Mouse (Mus musculus) embryonic facial prominence, embryonic 15.5 days (tissue): ENCODE measurements around the gene Gm4924. TPM values are rescaled to one million over a fixed set of nuclear protein-coding genes. Genes with fewer than 3 reads are reported as not detected.

Experiments
- ATAC-seq: fragments of 200-750 bp; cut with Nextera tagmentation; 2 replicates; pipeline ENCODE4 v1.8.0; 2017; ENCODE audit warnings: low read depth, moderate TSS enrichment; ENCODE audit not compliant: insufficient number of reproducible peaks, low FRiP score, low TSS enrichment
- H3K27ac ChIP-seq: fragments of 300-500 bp; sonication (generic); replicated peaks from 2 replicates; pipeline ENCODE4 v1.5.1; 2015; ENCODE audit warnings: mild to moderate bottlenecking, inconsistent platforms
- H3K27me3 ChIP-seq: fragments of 300-500 bp; sonication (generic); 2 replicates; pipeline ENCODE4 v1.6.1; 2015; ENCODE audit warnings: inconsistent platforms
- H3K36me3 ChIP-seq: fragments of 300-500 bp; sonication (generic); 2 replicates; pipeline ENCODE4 v1.6.1; 2015; ENCODE audit warnings: mild to moderate bottlenecking, inconsistent platforms
- H3K4me1 ChIP-seq: fragments of 300-500 bp; sonication (generic); 2 replicates; pipeline ENCODE4 v1.6.1; 2015; ENCODE audit warnings: inconsistent platforms
- H3K4me2 ChIP-seq: fragments of 300-500 bp; sonication (generic); replicated peaks from 2 replicates; pipeline ENCODE4 v1.6.1; 2015; ENCODE audit warnings: mild to moderate bottlenecking, inconsistent platforms
- H3K4me3 ChIP-seq: fragments of 300-500 bp; sonication (generic); replicated peaks from 2 replicates; pipeline ENCODE4 v1.5.1; 2015; ENCODE audit warnings: mild to moderate bottlenecking, inconsistent platforms
- H3K9ac ChIP-seq: fragments of 300-500 bp; sonication (generic); 2 replicates; pipeline ENCODE4 v1.6.1; 2015; ENCODE audit warnings: inconsistent platforms
- H3K9me3 ChIP-seq: fragments of 300-500 bp; sonication (generic); replicated peaks from 2 replicates; pipeline ENCODE4 v1.6.1; 2016; ENCODE audit warnings: inconsistent platforms
- WGBS: fragments of 180-500 bp; shearing (Covaris S2); methylation state at CpG from one replicate; pipeline ENCODE4 v1.1.7; 2015; 5-methylcytosine and 5-hydroxymethylcytosine counted together
- polyA plus RNA-seq: library from polyadenylated mRNA; unstranded; fragments of >200 nt; fragmentation: Nextera tagmentation; extraction: Ambion mirVana; gene quantifications from 2 replicates; pipeline ENCODE4 v1.2.1, GENCODE M21; 2015

The Gm4924 gene
- polyA plus RNA-seq, result 8.2 and 10.4 TPM in 2 replicates

GRCm38 (mm10) chr10:82354083-82355010 lies at the start of gene Gm4924:
Gene Gm4924 (plus strand): TSS chr10:82354255.
- WGBS, result 2% methylated on average over 34 of the region's 34 CpGs
- Histone ChIP-seq H3K4me1 (no peaks in the 10 kb centered on the region), H3K36me3 (0 out of 2 replicates have a peak, but pooled peaks cover 5% of the 10 kb centered on the region), H3K27me3 (no peaks in the 10 kb centered on the region), H3K27ac (peak within 1 kb of the TSS; percentile 93), H3K4me3 (peak within 1 kb of the TSS; percentile 82), H3K9me3 (0 out of 2 replicates have a peak, but pooled peaks cover 7% of the 10 kb centered on the region), H3K9ac (peak within 1 kb of the TSS; percentile 69), H3K4me2 (peak within 1 kb of the TSS; percentile 56)
- peak; percentile 96 for ATAC-seq

DNA sequence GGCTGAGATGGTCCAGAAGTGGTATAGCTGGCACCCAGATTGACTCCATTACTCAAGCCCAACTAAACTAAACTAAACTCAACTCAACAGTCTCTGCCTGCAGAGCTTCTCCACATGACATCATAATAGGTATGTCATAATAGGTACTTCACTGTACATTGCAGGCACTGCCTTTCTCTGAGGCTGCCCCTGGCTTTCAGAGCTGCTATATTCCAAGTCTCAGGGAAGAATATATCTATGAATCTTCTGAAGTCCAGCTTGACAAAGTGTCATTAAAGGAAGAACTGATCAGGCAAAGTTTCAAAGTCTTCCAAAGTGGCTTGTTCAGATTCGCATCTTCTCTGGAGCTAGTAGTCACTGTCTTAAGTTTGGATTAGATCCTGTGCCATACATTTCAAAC lies 37.6 kb upstream of the Gm4924 start, which contains the start of gene 4932415D10Rik:
4932415D10Rik (minus strand) TSS at position 101 of the 400 bp plus-strand sequence.
- no peaks in the 10 kb centered on the region for H3K4me1 ChIP-seq
- H3K9me3 ChIP-seq, result no peaks in the 10 kb centered on the region
- no peak for ATAC-seq
- no peaks in the 10 kb centered on the region for H3K36me3 ChIP-seq
- WGBS, result 88% methylated on average over 1 of the region's 1 CpGs
- no peak within 1 kb of the TSS for H3K27ac ChIP-seq
- H3K9ac ChIP-seq, result no peak within 1 kb of the TSS
- H3K4me3 ChIP-seq, result no peak within 1 kb of the TSS
- no peaks in the 10 kb centered on the region for H3K27me3 ChIP-seq
- no peak within 1 kb of the TSS for H3K4me2 ChIP-seq

DNA sequence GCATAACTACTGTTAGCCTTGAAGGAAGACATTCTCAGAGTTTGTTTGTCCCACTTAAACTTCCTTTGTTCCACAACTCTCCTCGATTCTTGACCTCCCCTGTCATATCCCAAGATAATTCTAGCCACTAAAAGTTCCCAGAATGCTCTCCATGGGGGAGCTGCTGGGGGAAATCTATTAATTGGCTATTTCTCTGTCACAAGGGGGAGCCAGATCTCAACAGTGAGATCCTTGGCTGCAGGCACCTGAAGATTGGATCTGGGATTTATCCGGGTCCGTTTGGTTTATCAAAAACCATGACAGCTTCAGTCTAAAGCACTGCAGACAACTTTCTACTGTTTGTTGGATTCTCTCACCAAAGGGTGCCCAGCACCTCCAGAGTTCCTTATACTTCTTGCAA lies 33.9 kb upstream of the Gm4924 start:
- Histone ChIP-seq H3K4me3 (no peak overlapping the region), H3K4me2 (no peak overlapping the region), H3K9me3 (no peaks in the 10 kb centered on the region), H3K36me3 (no peaks in the 10 kb centered on the region), H3K27ac (no peak overlapping the region), H3K9ac (no peak overlapping the region), H3K4me1 (no peaks in the 10 kb centered on the region), H3K27me3 (no peaks in the 10 kb centered on the region)
- no peak for ATAC-seq
- 66% methylated on average over 3 of the region's 3 CpGs for WGBS

- 83% methylated on average over 5 of the region's 5 CpGs for WGBS
- Histone ChIP-seq H3K36me3 (no peaks in the 10 kb centered on the region), H3K27me3 (no peaks in the 10 kb centered on the region), H3K27ac (no peak overlapping the region), H3K4me1 (no peaks in the 10 kb centered on the region), H3K4me3 (no peak overlapping the region), H3K4me2 (no peak overlapping the region), H3K9ac (no peak overlapping the region), H3K9me3 (no peaks in the 10 kb centered on the region)
- ATAC-seq, result no peak
Observed at GRCm38 (mm10) chr10:82329826-82330225, 24.2 kb upstream of the Gm4924 start.

GRCm38 (mm10) chr10:82355401-82355800 lies 1.3 kb downstream of the Gm4924 start:
- no peak overlapping the region for H3K9ac ChIP-seq
- H3K9me3 ChIP-seq, result 0 out of 2 replicates have a peak, but pooled peaks cover 8% of the 10 kb centered on the region
- no peaks in the 10 kb centered on the region for H3K4me1 ChIP-seq
- H3K4me3 ChIP-seq, result no peak overlapping the region
- no peak overlapping the region for H3K4me2 ChIP-seq
- no peak for ATAC-seq
- no peak overlapping the region for H3K27ac ChIP-seq
- 0 out of 2 replicates have a peak, but pooled peaks cover 5% of the 10 kb centered on the region for H3K36me3 ChIP-seq
- 95% methylated on average over 4 of the region's 4 CpGs for WGBS
- no peaks in the 10 kb centered on the region for H3K27me3 ChIP-seq

GRCm38 (mm10) chr10:82361911-82362310 lies 7.9 kb downstream of the Gm4924 start:
- no peak for ATAC-seq
- Histone ChIP-seq H3K4me2 (no peak overlapping the region), H3K27me3 (no peaks in the 10 kb centered on the region), H3K4me3 (no peak overlapping the region), H3K9ac (no peak overlapping the region), H3K9me3 (peaks cover 30% of the 10 kb centered on the region), H3K4me1 (no peaks in the 10 kb centered on the region), H3K27ac (no peak overlapping the region), H3K36me3 (peaks cover 17% of the 10 kb centered on the region)
- WGBS, result 88% methylated on average over 9 of the region's 9 CpGs

- ATAC-seq, result no peak
- H3K9ac ChIP-seq, result no peak overlapping the region
- peaks cover 22% of the 10 kb centered on the region for H3K9me3 ChIP-seq
- no peak overlapping the region for H3K4me3 ChIP-seq
- H3K4me1 ChIP-seq, result no peaks in the 10 kb centered on the region
- WGBS, result 86% methylated on average over 1 of the region's 1 CpGs
- H3K4me2 ChIP-seq, result no peak overlapping the region
- no peak overlapping the region for H3K27ac ChIP-seq
- H3K27me3 ChIP-seq, result no peaks in the 10 kb centered on the region
- H3K36me3 ChIP-seq, result 0 out of 2 replicates have a peak, but pooled peaks cover 3% of the 10 kb centered on the region
Observed at GRCm38 (mm10) chr10:82382992-82383391, 28.9 kb downstream of the Gm4924 start.

- Histone ChIP-seq H3K9me3 (peaks cover 5% of the 10 kb centered on the region; the same call in 1 of the 2 replicates), H3K27ac (no peak overlapping the region), H3K9ac (no peak overlapping the region), H3K4me2 (no peak overlapping the region), H3K36me3 (0 out of 2 replicates have a peak, but pooled peaks cover 4% of the 10 kb centered on the region), H3K27me3 (no peaks in the 10 kb centered on the region), H3K4me3 (no peak overlapping the region), H3K4me1 (no peaks in the 10 kb centered on the region)
- WGBS, result 78% methylated on average over 1 of the region's 1 CpGs
- ATAC-seq, result no peak
Observed at GRCm38 (mm10) chr10:82409511-82409910, 55.5 kb downstream of the Gm4924 start.

- no peak for ATAC-seq
- Histone ChIP-seq H3K9me3 (no peaks in the 10 kb centered on the region), H3K4me3 (no peak overlapping the region), H3K9ac (no peak overlapping the region), H3K27me3 (no peaks in the 10 kb centered on the region), H3K4me1 (no peaks in the 10 kb centered on the region), H3K27ac (no peak overlapping the region), H3K36me3 (no peaks in the 10 kb centered on the region), H3K4me2 (no peak overlapping the region)
Observed at GRCm38 (mm10) chr10:82423631-82424030, 69.6 kb downstream of the Gm4924 start.
